Mouse (Mus musculus) thymus, adult 2 months (tissue): ENCODE results near the gene Cdh1.

Source experiments
- CTCF ChIP-seq: fragments of 200-500 bp; IDR thresholded peaks from 2 replicates; pipeline ENCODE4 v1.5.1; 2012; ENCODE audit warnings: mild to moderate bottlenecking, control low read depth, low read length, moderate library complexity, borderline replicate concordance; ENCODE audit not compliant: control insufficient read depth, poor library complexity, insufficient read depth; ENCODE audit errors: extremely low read depth
- POLR2A ChIP-seq: fragments of 200-500 bp; IDR thresholded peaks from 2 replicates; pipeline ENCODE4 v1.6.1; 2012; ENCODE audit warnings: mild to moderate bottlenecking, low read length, control low read depth, moderate library complexity; ENCODE audit not compliant: control insufficient read depth, poor library complexity, insufficient read depth; ENCODE audit errors: extremely low read depth

- TF ChIP-seq CTCF (no peak), POLR2A (no peak)
Measured at GRCm38 (mm10) chr8:106559844-106560243, 43.3 kb upstream of the Cdh1 start.
